8 mouse cellular contexts compared by ENCODE assay signal in genomic region chr10:81232580-81233225, GRCm38 (mm10). TPM values are rescaled to one million over a fixed set of nuclear protein-coding genes. Genes with fewer than 3 reads are reported as not detected.
DNase-seq lines count a peak whose midpoint lies in the region; ATAC-seq and TF ChIP-seq lines count a peak whose summit lies in the region.

Zfr2 (plus strand) TSS chr10:81233155.

- H3K4me3 ChIP-seq in embryonic facial prominence, embryonic 13.5 days = peak within 1 kb of the TSS; percentile 70
- peak within 1 kb of the TSS; percentile 69 for H3K4me3 ChIP-seq in kidney, adult 2 months (ENCODE audit: insufficient read depth, low read depth, low read length)
- H3K4me3 ChIP-seq in limb, embryonic 12.5 days (replicated peaks) = peak within 1 kb of the TSS; percentile 77
- H3K4me3 ChIP-seq in midbrain, embryonic 15.5 days = peak within 1 kb of the TSS; percentile 63
- H3K4me3 ChIP-seq in spleen, adult 2 months (ENCODE audit: extremely low read depth, insufficient read depth, insufficient read length) = peak within 1 kb of the TSS; percentile 64

- peaks cover 28% of the 10 kb centered on the region for H3K4me1 ChIP-seq in embryonic facial prominence, embryonic 13.5 days
- 0 out of 2 replicates have a peak, but pooled peaks cover 3% of the 10 kb centered on the region for H3K4me1 ChIP-seq in kidney, adult 2 months (ENCODE audit: control insufficient read depth, insufficient read depth, low read length)
- H3K4me1 ChIP-seq in limb, embryonic 12.5 days (replicated peaks) = peaks cover 14% of the 10 kb centered on the region
- peaks cover 50% of the 10 kb centered on the region for H3K4me1 ChIP-seq in midbrain, embryonic 15.5 days
- H3K4me1 ChIP-seq in spleen, adult 2 months (ENCODE audit: control insufficient read depth, insufficient read depth, insufficient read length) = peaks cover 10% of the 10 kb centered on the region

- H3K4me2 ChIP-seq in embryonic facial prominence, embryonic 13.5 days = peak within 1 kb of the TSS; percentile 70
- peak within 1 kb of the TSS; percentile 75 for H3K4me2 ChIP-seq in limb, embryonic 12.5 days
- H3K4me2 ChIP-seq in midbrain, embryonic 15.5 days = peak within 1 kb of the TSS; percentile 62

- no peaks in the 10 kb centered on the region for H3K36me3 ChIP-seq in embryonic facial prominence, embryonic 13.5 days
- H3K36me3 ChIP-seq in kidney, adult 2 months (ENCODE audit: control insufficient read depth, insufficient read depth, low read length) = no peaks in the 10 kb centered on the region
- H3K36me3 ChIP-seq in limb, embryonic 12.5 days = no peaks in the 10 kb centered on the region
- no peaks in the 10 kb centered on the region for H3K36me3 ChIP-seq in midbrain, embryonic 15.5 days (replicated peaks)
- H3K36me3 ChIP-seq in spleen, adult 2 months (ENCODE audit: control insufficient read depth, insufficient read depth, low read length) = no peaks in the 10 kb centered on the region

- peaks cover 51% of the 10 kb centered on the region for H3K27me3 ChIP-seq in embryonic facial prominence, embryonic 13.5 days
- no peaks in the 10 kb centered on the region for H3K27me3 ChIP-seq in kidney, adult 2 months (replicated peaks; ENCODE audit: control insufficient read depth, insufficient read depth, low read length)
- peaks cover 63% of the 10 kb centered on the region for H3K27me3 ChIP-seq in limb, embryonic 12.5 days
- H3K27me3 ChIP-seq in midbrain, embryonic 15.5 days (replicated peaks) = no peaks in the 10 kb centered on the region
- H3K27me3 ChIP-seq in spleen, adult 2 months (ENCODE audit: control insufficient read depth, insufficient read depth, low read length) = peaks cover 5% of the 10 kb centered on the region; the same call in 1 of the 2 replicates

- no peak for TF ChIP-seq CTCF in kidney, adult 2 months (conservative IDR thresholded peaks at IDR 0.05; ENCODE audit: insufficient read depth, insufficient read length, low read depth, low read length)
- TF ChIP-seq CTCF in spleen, adult 2 months (IDR thresholded peaks at IDR 0.05; ENCODE audit: extremely low read depth, insufficient read depth, insufficient read length, insufficient replicate concordance) = no peak

- WGBS in embryonic facial prominence, embryonic 13.5 days = 9% methylated on average over 29 of the region's 29 CpGs
- WGBS in kidney, adult 2 months = 8% methylated on average over 29 of the region's 29 CpGs
- WGBS in limb, embryonic 12.5 days = 7% methylated on average over 29 of the region's 29 CpGs
- 8% methylated on average over 29 of the region's 29 CpGs for WGBS in midbrain, embryonic 15.5 days
- 11% methylated on average over 29 of the region's 29 CpGs for WGBS in spleen, adult 2 months

- TF ChIP-seq POLR2A in kidney, adult 2 months (IDR thresholded peaks at IDR 0.05; ENCODE audit: low read depth, low read length) = peak; percentile 52
- peak; percentile 14; the same call in 1 of the 2 replicates for TF ChIP-seq POLR2A in spleen, adult 2 months (IDR thresholded peaks at IDR 0.05; ENCODE audit: low read depth, low read length)

- no peaks in the 10 kb centered on the region for H3K9me3 ChIP-seq in embryonic facial prominence, embryonic 13.5 days
- H3K9me3 ChIP-seq in limb, embryonic 12.5 days = no peaks in the 10 kb centered on the region
- no peaks in the 10 kb centered on the region for H3K9me3 ChIP-seq in midbrain, embryonic 15.5 days

- peak within 1 kb of the TSS; percentile 78 for H3K9ac ChIP-seq in embryonic facial prominence, embryonic 13.5 days
- peak within 1 kb of the TSS; percentile 75 for H3K9ac ChIP-seq in limb, embryonic 12.5 days (replicated peaks)
- H3K9ac ChIP-seq in midbrain, embryonic 15.5 days = peak within 1 kb of the TSS; percentile 69

- ATAC-seq in embryonic facial prominence, embryonic 13.5 days (ENCODE audit: insufficient number of reproducible peaks, insufficient read depth, low FRiP score, low TSS enrichment, low read depth) = peak; percentile 79
- peak; percentile 38 for ATAC-seq in limb, embryonic 12.5 days (ENCODE audit: insufficient number of reproducible peaks, insufficient read depth, low FRiP score, low TSS enrichment, low read depth)
- peak; percentile 57 for ATAC-seq in midbrain, embryonic 15.5 days (replicated peaks)

- peak; percentile 97 for DNase-seq in 3134 (ENCODE audit: extremely low read depth, insufficient read length, low spot score)
- peak; percentile 94 to 98 for DNase-seq in adrenal gland, postnatal 36 days
- DNase-seq in heart, adult 18-20 months = peak; percentile 84 to 86
- DNase-seq in kidney, adult 2 months = peak; percentile 93
- peak; percentile 78 to 91 for DNase-seq in spleen, adult 2 months (ENCODE audit: low read depth in 1 of 2, low spot score in 2 of 2)

- H3K27ac ChIP-seq in embryonic facial prominence, embryonic 13.5 days = peak within 1 kb of the TSS; percentile 22; the same call in 1 of the 2 replicates
- H3K27ac ChIP-seq in kidney, adult 2 months (ENCODE audit: insufficient read depth, low read depth, low read length) = no peak within 1 kb of the TSS
- 0 out of 2 replicates have a peak within 1 kb of the TSS, but pooled peaks have one; percentile 12 for H3K27ac ChIP-seq in limb, embryonic 12.5 days
- H3K27ac ChIP-seq in midbrain, embryonic 15.5 days = peak within 1 kb of the TSS; percentile 63
- no peak within 1 kb of the TSS for H3K27ac ChIP-seq in spleen, adult 2 months (ENCODE audit: insufficient read depth, low read length)

RNA-seq across cellular contexts. Expression of gene Zfr2, which starts in this region (rescaled TPM):
- total RNA-seq in adrenal gland, postnatal 36 days (2021) = 10 to 100 TPM in 1 of 2 experiments, 1 to 10 TPM in 1; 9.2 to 14.2 TPM
- polyA plus RNA-seq in embryonic facial prominence, embryonic 13.5 days (2015; fragmentation: Nextera tagmentation; extraction: Ambion mirVana) = 11.8 and 12.0 TPM in 2 replicates
- total RNA-seq in heart, adult 18-20 months (2021) = 1 to 10 TPM; 2.3 to 2.5 TPM
- 4.6 and 6.0 TPM in 2 replicates for polyA plus RNA-seq in kidney, adult 2 months (2012; rRNA removed)
- polyA plus RNA-seq in limb, embryonic 12.5 days (2016; fragmentation: Nextera tagmentation; extraction: Ambion mirVana) = 9.9 and 12.1 TPM in 2 replicates
- polyA plus RNA-seq in midbrain, embryonic 15.5 days (2015; fragmentation: Nextera tagmentation; extraction: Ambion mirVana) = 35.4 and 37.2 TPM in 2 replicates
- polyA plus RNA-seq in spleen, adult 2 months (2012; rRNA removed) = 5.5 and 6.1 TPM in 2 replicates

Comparison
In these comparisons a context has a peak if more than half of its experiments do, and no peak if none do; other contexts are left out.
1. H3K27ac ChIP-seq: peak in embryonic facial prominence, embryonic 13.5 days (single experiment), limb, embryonic 12.5 days (single experiment) and midbrain, embryonic 15.5 days (single experiment); none in kidney, adult 2 months (single experiment) and spleen, adult 2 months (single experiment).
2. Peak in every context shown above with its lines, with median percentiles within 50 percentile points of each other: DNase-seq, ATAC-seq, H3K4me2 ChIP-seq, H3K4me3 ChIP-seq and H3K9ac ChIP-seq.